Mouse (Mus musculus): Measurements from ENCODE around the gene Smim1.
A peak's percentile ranks its signal among the peaks of the same experiment; 100 is the strongest.

The Smim1 gene

GRCm38 (mm10) chr4:153992715-153993114, 33.3 kb downstream of the Smim1 start:
- TF ChIP-seq GATA4 (IDR thresholded peaks at IDR 0.05; ENCODE audit: insufficient replicate concordance, low read length), result no peak

GRCm38 (mm10) chr4:153980470-153980869, 45.6 kb downstream of the Smim1 start:
- TF ChIP-seq GATA4 (IDR thresholded peaks at IDR 0.05; ENCODE audit: insufficient replicate concordance, low read length), result no peak

- no peak for TF ChIP-seq GATA4 (IDR thresholded peaks at IDR 0.05; ENCODE audit: insufficient replicate concordance, low read length)
Measured at GRCm38 (mm10) chr4:153979243-153979642, 46.8 kb downstream of the Smim1 start.

- TF ChIP-seq GATA4 (IDR thresholded peaks at IDR 0.05; ENCODE audit: insufficient replicate concordance, low read length), result no peak
Measured at GRCm38 (mm10) chr4:153975768-153976167, 50.3 kb downstream of the Smim1 start.

- TF ChIP-seq GATA4 (IDR thresholded peaks at IDR 0.05; ENCODE audit: insufficient replicate concordance, low read length), result no peak
Measured at GRCm38 (mm10) chr4:153975292-153975662, 50.8 kb downstream of the Smim1 start.

GRCm38 (mm10) chr4:153974431-153975291, 51.4 kb downstream of the Smim1 start, which contains the start of the genes Dffb and Cep104:
Gene Dffb (minus strand): TSS chr4:153975126.
Gene Cep104 (plus strand): TSS chr4:153975194.
- TF ChIP-seq GATA4 (IDR thresholded peaks at IDR 0.05; ENCODE audit: insufficient replicate concordance, low read length), result peak; percentile 66; the same call in 1 of the 2 replicates

Data from liver, adult (tissue).